Mouse (Mus musculus) embryonic facial prominence, embryonic 11.5 days (tissue): Measurements from ENCODE around the gene Cdkn2aip. TPM values are rescaled to one million over a fixed set of nuclear protein-coding genes. Genes with fewer than 3 reads are reported as not detected.
A peak's percentile ranks its signal among the peaks of the same experiment; 100 is the strongest.

Source experiments
- ATAC-seq: fragments of 200-750 bp; cut with Nextera tagmentation; replicated peaks from 2 replicates; pipeline ENCODE4 v1.8.0; 2017; ENCODE audit warnings: low read depth; ENCODE audit not compliant: insufficient number of reproducible peaks, low FRiP score, low TSS enrichment
- DNase-seq: peaks from one replicate; pipeline ENCODE4 v3.0.0-alpha.2; 2015; ENCODE audit warnings: low spot score
- H3K27ac ChIP-seq: fragments of 300-500 bp; sonication (generic); replicated peaks from 2 replicates; pipeline ENCODE4 v1.5.1; 2014; ENCODE audit warnings: mild to moderate bottlenecking, low read depth, low read length, control low read depth
- H3K27me3 ChIP-seq: fragments of 300-500 bp; sonication (generic); 2 replicates; pipeline ENCODE4 v1.6.1; 2014; ENCODE audit warnings: mild to moderate bottlenecking, low read length, moderate library complexity, mixed read lengths; ENCODE audit not compliant: control insufficient read depth, insufficient read depth
- H3K36me3 ChIP-seq: fragments of 300-500 bp; sonication (generic); replicated peaks from 2 replicates; pipeline ENCODE4 v1.6.1; 2014; ENCODE audit warnings: low read depth, mild to moderate bottlenecking, low read length, moderate library complexity, mixed read lengths; ENCODE audit not compliant: control insufficient read depth, insufficient read depth
- H3K4me1 ChIP-seq: fragments of 300-500 bp; sonication (generic); 2 replicates; pipeline ENCODE4 v1.6.1; 2014; ENCODE audit warnings: low read length, mixed read lengths; ENCODE audit not compliant: control insufficient read depth, insufficient read depth
- H3K4me2 ChIP-seq: fragments of 300-500 bp; sonication (generic); 2 replicates; pipeline ENCODE4 v1.6.1; 2014; ENCODE audit warnings: low read depth, mild to moderate bottlenecking, control low read depth, low read length, moderate library complexity
- H3K4me3 ChIP-seq: fragments of 300-500 bp; sonication (generic); 2 replicates; pipeline ENCODE4 v1.5.1; 2014; ENCODE audit warnings: low read depth, low read length, control low read depth
- H3K9ac ChIP-seq: fragments of 300-500 bp; sonication (generic); replicated peaks from 2 replicates; pipeline ENCODE4 v1.6.1; 2014; ENCODE audit warnings: mild to moderate bottlenecking, control low read depth, low read length
- H3K9me3 ChIP-seq: fragments of 300-500 bp; sonication (generic); replicated peaks from 2 replicates; pipeline ENCODE4 v1.6.1; 2016; ENCODE audit warnings: mild to moderate bottlenecking, low read length, inconsistent platforms, mixed read lengths; ENCODE audit not compliant: control insufficient read depth
- WGBS: fragments of 180-500 bp; shearing (Covaris S2); extraction: QIAGEN DNeasy Blood & Tissue Kit; methylation state at CpG from one replicate; pipeline ENCODE4 v1.1.7; 2014; 5-methylcytosine and 5-hydroxymethylcytosine counted together
- polyA plus RNA-seq: library from polyadenylated mRNA; unstranded; fragments of >200 nt; fragmentation: Nextera tagmentation; extraction: Ambion mirVana; gene quantifications from 2 replicates; pipeline ENCODE4 v1.2.1, GENCODE M21; 2014

Gene Cdkn2aip
- polyA plus RNA-seq, 1 experiment from 2014 or later, result 38.6 TPM

GRCm38 (mm10) chr8:47721609-47722008 lies 7.9 kb upstream of the Cdkn2aip start:
- H3K36me3 ChIP-seq, result no peaks in the 10 kb centered on the region
- H3K27me3 ChIP-seq, result no peaks in the 10 kb centered on the region
- no peaks in the 10 kb centered on the region for H3K9me3 ChIP-seq
- no peak overlapping the region for H3K9ac ChIP-seq
- H3K4me1 ChIP-seq, result no peaks in the 10 kb centered on the region
- DNase-seq (no peak), ATAC-seq (no peak)
- no peak overlapping the region for H3K4me2 ChIP-seq
- H3K27ac ChIP-seq, result no peak overlapping the region
- no peak overlapping the region for H3K4me3 ChIP-seq
- WGBS, result 82% methylated on average over 4 of the region's 4 CpGs

GRCm38 (mm10) chr8:47718641-47719040 lies 4.9 kb upstream of the Cdkn2aip start:
- 31% methylated on average over 11 of the region's 11 CpGs for WGBS
- no peaks in the 10 kb centered on the region for H3K36me3 ChIP-seq
- H3K27me3 ChIP-seq, result no peaks in the 10 kb centered on the region
- no peak overlapping the region for H3K4me3 ChIP-seq
- no peaks in the 10 kb centered on the region for H3K4me1 ChIP-seq
- no peak overlapping the region for H3K27ac ChIP-seq
- ATAC-seq (no peak), DNase-seq (no peak)
- no peak overlapping the region for H3K9ac ChIP-seq
- H3K9me3 ChIP-seq, result no peaks in the 10 kb centered on the region
- H3K4me2 ChIP-seq, result no peak overlapping the region

GRCm38 (mm10) chr8:47713171-47713663 lies 515 bp downstream of the Cdkn2aip start:
- Histone ChIP-seq H3K4me3 (peak overlapping the region; percentile 98), H3K36me3 (peaks cover 7% of the 10 kb centered on the region), H3K9ac (peak overlapping the region; percentile 84), H3K27me3 (no peaks in the 10 kb centered on the region), H3K4me2 (peak overlapping the region; percentile 30), H3K9me3 (no peaks in the 10 kb centered on the region), H3K27ac (peak overlapping the region; percentile 91), H3K4me1 (no peaks in the 10 kb centered on the region)
- under 1% methylated on average over 44 of the region's 44 CpGs for WGBS
- DNase-seq (peak; percentile 50), ATAC-seq (peak; percentile 51)

DNA sequence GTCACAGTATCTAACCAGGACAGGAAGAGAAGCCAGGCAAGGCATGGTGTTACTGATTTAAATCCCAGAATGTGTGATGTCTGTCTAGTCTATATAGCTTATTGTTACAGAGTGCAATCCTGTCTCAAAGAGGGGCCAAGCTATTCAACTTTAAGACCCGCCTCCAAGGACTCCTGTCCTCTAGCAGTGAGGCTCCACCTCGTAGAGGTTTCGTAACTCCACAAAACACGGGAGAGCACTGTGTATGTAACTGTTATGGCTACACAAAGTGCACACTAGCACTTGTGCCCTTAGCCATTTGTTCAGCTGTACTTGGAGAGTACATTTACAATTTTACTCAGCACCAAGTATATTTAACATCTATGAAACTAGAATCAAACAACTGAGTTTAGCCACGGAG lies 5.6 kb downstream of the Cdkn2aip start:
- DNase-seq (no peak), ATAC-seq (no peak)
- no peaks in the 10 kb centered on the region for H3K4me1 ChIP-seq
- no peak overlapping the region for H3K9ac ChIP-seq
- no peak overlapping the region for H3K4me3 ChIP-seq
- H3K36me3 ChIP-seq, result peaks cover 7% of the 10 kb centered on the region
- no peaks in the 10 kb centered on the region for H3K9me3 ChIP-seq
- no peak overlapping the region for H3K27ac ChIP-seq
- H3K4me2 ChIP-seq, result no peak overlapping the region
- 88% methylated on average over 5 of the region's 5 CpGs for WGBS
- no peaks in the 10 kb centered on the region for H3K27me3 ChIP-seq

DNA sequence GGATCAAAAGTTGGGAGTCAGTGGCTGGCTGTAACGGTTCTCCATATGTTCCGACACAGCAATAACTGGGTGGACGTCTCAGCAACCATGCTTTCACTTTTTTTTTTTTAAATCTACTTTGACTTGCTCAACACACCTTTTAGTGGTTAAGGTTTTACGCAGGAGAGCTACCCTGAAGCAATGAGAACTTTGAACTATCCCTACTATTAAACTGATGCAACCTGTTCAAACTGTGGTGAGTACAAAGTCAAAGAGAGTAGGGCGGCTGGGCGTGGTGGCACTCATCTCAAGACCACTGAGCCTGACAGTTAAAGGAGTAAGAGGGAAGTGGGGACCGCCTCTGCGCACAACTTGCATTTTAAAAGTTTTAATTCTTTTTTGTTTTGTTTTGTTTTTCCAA lies 7.0 kb downstream of the Cdkn2aip start:
- no peak overlapping the region for H3K9ac ChIP-seq
- ATAC-seq (no peak), DNase-seq (no peak)
- H3K36me3 ChIP-seq, result peaks cover 4% of the 10 kb centered on the region
- no peak overlapping the region for H3K4me2 ChIP-seq
- WGBS, result 93% methylated on average over 8 of the region's 8 CpGs
- H3K27ac ChIP-seq, result no peak overlapping the region
- H3K4me3 ChIP-seq, result no peak overlapping the region
- no peaks in the 10 kb centered on the region for H3K27me3 ChIP-seq
- H3K4me1 ChIP-seq, result no peaks in the 10 kb centered on the region
- H3K9me3 ChIP-seq, result no peaks in the 10 kb centered on the region

DNA sequence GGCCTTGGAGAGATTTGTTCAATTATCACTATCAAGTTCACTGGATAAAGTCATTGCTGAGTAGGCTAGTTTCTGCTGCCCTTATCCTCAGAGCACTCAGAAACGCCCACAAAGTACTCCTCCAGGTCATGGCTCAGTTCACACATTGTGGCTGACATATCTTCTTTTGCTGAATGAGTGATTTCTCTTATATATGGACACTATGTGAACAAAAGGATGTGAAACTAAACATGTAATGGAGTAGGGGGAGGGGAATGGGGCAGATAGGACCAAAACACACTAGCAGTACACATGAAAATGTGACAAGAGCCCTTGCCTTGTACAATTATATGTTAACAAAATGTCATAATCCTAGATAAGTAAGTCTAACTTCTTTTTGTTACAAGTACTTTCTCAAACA lies 11.4 kb downstream of the Cdkn2aip start:
- Histone ChIP-seq H3K27me3 (no peaks in the 10 kb centered on the region), H3K36me3 (no peaks in the 10 kb centered on the region; the same call in 1 of the 2 replicates), H3K4me3 (no peak overlapping the region), H3K9me3 (no peaks in the 10 kb centered on the region), H3K4me1 (no peaks in the 10 kb centered on the region), H3K4me2 (no peak overlapping the region), H3K9ac (no peak overlapping the region), H3K27ac (no peak overlapping the region)
- ATAC-seq, result no peak
- WGBS, result 54% methylated on average over 1 of the region's 1 CpGs
- DNase-seq, result no peak

DNA sequence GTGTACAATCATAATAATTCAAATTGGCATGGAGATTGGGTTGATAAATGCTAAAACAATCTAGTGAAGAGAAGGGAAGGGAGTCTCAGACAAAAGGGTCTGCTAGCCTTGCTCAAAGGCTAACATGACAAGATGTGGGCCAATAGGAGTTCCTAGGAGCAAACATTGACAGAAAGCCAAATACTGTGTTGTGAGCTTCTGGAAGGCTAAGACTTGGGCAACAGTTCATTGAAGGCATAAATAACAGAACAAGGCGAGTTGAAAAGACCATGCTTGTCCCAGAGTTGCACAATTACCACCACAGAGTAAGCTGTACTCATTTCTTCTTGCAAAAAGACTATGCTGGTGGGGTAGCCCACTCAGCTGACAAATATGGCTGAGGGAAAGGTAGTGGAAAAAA lies 16.0 kb downstream of the Cdkn2aip start:
- no peaks in the 10 kb centered on the region for H3K9me3 ChIP-seq
- no peak overlapping the region for H3K9ac ChIP-seq
- no peak for DNase-seq
- no peaks in the 10 kb centered on the region for H3K27me3 ChIP-seq
- H3K36me3 ChIP-seq, result no peaks in the 10 kb centered on the region
- no peak overlapping the region for H3K4me3 ChIP-seq
- no peaks in the 10 kb centered on the region for H3K4me1 ChIP-seq
- H3K4me2 ChIP-seq, result no peak overlapping the region
- 60% methylated on average over 1 of the region's 1 CpGs for WGBS
- H3K27ac ChIP-seq, result no peak overlapping the region
- no peak for ATAC-seq

DNA sequence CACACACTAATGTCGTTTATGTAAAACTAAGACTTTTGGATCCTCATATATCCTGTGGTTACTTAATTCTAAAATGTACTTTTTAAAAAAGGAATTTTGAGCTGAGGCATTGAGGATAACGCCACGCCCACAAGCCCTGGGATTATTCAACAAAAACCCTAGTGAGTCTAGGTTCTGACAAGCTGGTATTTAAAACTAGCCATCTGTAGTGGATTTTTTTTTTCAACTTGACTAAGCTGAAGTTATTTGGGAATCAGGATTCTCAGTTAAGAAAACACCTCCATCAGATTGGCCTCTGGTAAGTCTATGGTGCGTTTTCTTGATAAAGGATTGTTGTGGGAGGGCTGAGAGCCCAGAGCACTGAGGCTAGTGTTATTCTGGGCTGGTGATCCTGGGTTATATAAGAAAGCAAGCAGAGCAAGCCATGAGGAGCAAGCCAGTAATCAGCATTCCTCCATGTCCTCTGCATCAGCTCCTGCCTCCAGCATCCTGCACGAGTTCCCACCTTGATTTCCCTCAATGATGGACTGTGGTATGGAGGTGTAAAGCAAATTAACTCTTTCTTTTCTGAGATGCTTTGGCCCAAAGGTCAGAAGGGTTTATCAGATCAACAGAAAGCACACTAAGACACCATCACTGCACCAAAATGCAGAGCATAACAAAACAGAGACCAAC lies 18.2 kb downstream of the Cdkn2aip start:
- Histone ChIP-seq H3K27me3 (peaks cover 2% of the 10 kb centered on the region; the same call in 1 of the 2 replicates), H3K9ac (no peak overlapping the region), H3K4me1 (no peaks in the 10 kb centered on the region), H3K4me2 (no peak overlapping the region), H3K27ac (no peak overlapping the region), H3K4me3 (no peak overlapping the region), H3K36me3 (no peaks in the 10 kb centered on the region), H3K9me3 (no peaks in the 10 kb centered on the region)
- DNase-seq (no peak), ATAC-seq (no peak)
- 82% methylated on average over 5 of the region's 5 CpGs for WGBS
